Mouse (Mus musculus) thymus, adult 2 months (tissue): ENCODE data around the gene Man1c1. TPM values are rescaled to one million over a fixed set of nuclear protein-coding genes. Genes with fewer than 3 reads are reported as not detected.

Source experiments
- DNase-seq: peaks from one replicate; pipeline ENCODE4 v3.0.0; 2021
- H3K27ac ChIP-seq: fragments of 200-500 bp; 2 replicates; pipeline ENCODE4 v1.5.1; 2012; ENCODE audit warnings: low read length, control low read depth; ENCODE audit not compliant: control insufficient read depth, insufficient read depth
- H3K27me3 ChIP-seq: fragments of 200-500 bp; 2 replicates; pipeline ENCODE4 v1.6.1; 2012; ENCODE audit warnings: mild to moderate bottlenecking, low read length, moderate library complexity, mixed read lengths; ENCODE audit not compliant: control insufficient read depth, insufficient read depth
- H3K36me3 ChIP-seq: fragments of 200-500 bp; 2 replicates; pipeline ENCODE4 v1.6.1; 2012; ENCODE audit warnings: mild to moderate bottlenecking, low read length, moderate library complexity; ENCODE audit not compliant: control insufficient read depth, insufficient read depth
- H3K4me1 ChIP-seq: fragments of 200-500 bp; replicated peaks from 2 replicates; pipeline ENCODE4 v1.6.1; 2012; ENCODE audit warnings: low read length; ENCODE audit not compliant: control insufficient read depth, insufficient read depth
- H3K4me3 ChIP-seq: fragments of 200-500 bp; 2 replicates; pipeline ENCODE4 v1.5.1; 2012; ENCODE audit warnings: mild to moderate bottlenecking, low read length, control low read depth, moderate library complexity; ENCODE audit not compliant: control insufficient read depth, insufficient read depth
- CTCF ChIP-seq: fragments of 200-500 bp; IDR thresholded peaks from 2 replicates; pipeline ENCODE4 v1.5.1; 2012; ENCODE audit warnings: mild to moderate bottlenecking, control low read depth, low read length, moderate library complexity, borderline replicate concordance; ENCODE audit not compliant: control insufficient read depth, poor library complexity, insufficient read depth; ENCODE audit errors: extremely low read depth
- POLR2A ChIP-seq: fragments of 200-500 bp; IDR thresholded peaks from 2 replicates; pipeline ENCODE4 v1.6.1; 2012; ENCODE audit warnings: mild to moderate bottlenecking, low read length, control low read depth, moderate library complexity; ENCODE audit not compliant: control insufficient read depth, poor library complexity, insufficient read depth; ENCODE audit errors: extremely low read depth
- WGBS: fragments of 180-500 bp; shearing (Covaris S2); methylation state at CpG from one replicate; pipeline ENCODE4 v1.1.7; 2018; 5-methylcytosine and 5-hydroxymethylcytosine counted together
- polyA plus RNA-seq: library from polyadenylated mRNA; depleted of rRNA; stranded (reverse); fragments of >200 nt; gene quantifications from 2 replicates; pipeline ENCODE4 v1.2.3, GENCODE M21; 2012

The Man1c1 gene
- polyA plus RNA-seq, 1 experiment: 5.5 TPM

- WGBS: 91% methylated on average over 14 of the region's 14 CpGs
- Histone ChIP-seq H3K4me3 (no peak overlapping the region), H3K27ac (no peak overlapping the region), H3K4me1 (no peaks in the 10 kb centered on the region), H3K27me3 (no peaks in the 10 kb centered on the region), H3K36me3 (no peaks in the 10 kb centered on the region)
- TF ChIP-seq CTCF (no peak), POLR2A (no peak)
- no peak for DNase-seq
Measured at GRCm38 (mm10) chr4:134570704-134571451, 133.2 kb downstream of the Man1c1 start.

DNA sequence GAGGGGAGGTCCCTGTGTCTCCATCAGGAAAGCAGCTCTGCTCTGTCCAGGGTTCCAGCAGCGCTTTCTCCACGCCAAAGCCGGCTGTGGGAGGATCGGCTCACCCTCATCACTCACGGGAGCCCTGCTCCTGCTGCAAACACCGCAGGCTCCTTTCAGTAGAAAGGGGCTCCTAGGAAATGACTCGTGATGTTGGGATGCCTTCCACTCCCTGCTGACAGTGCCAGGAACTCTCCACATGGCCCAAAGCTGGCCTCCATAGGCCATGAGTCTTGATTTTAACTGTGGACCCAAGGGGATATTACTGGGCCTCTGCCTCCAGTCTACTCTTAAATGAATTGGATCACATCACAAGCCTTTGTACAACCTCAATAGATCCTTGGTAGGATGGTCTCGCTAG is 134.3 kb downstream of the Man1c1 start:
- TF ChIP-seq POLR2A (no peak), CTCF (no peak)
- 89% methylated on average over 8 of the region's 8 CpGs for WGBS
- Histone ChIP-seq H3K4me1 (no peaks in the 10 kb centered on the region), H3K27ac (no peak overlapping the region), H3K36me3 (no peaks in the 10 kb centered on the region), H3K4me3 (no peak overlapping the region), H3K27me3 (no peaks in the 10 kb centered on the region)
- no peak for DNase-seq

GRCm38 (mm10) chr4:134569205-134569604 is 134.9 kb downstream of the Man1c1 start:
- Histone ChIP-seq H3K27me3 (no peaks in the 10 kb centered on the region), H3K36me3 (no peaks in the 10 kb centered on the region), H3K4me3 (no peak overlapping the region), H3K4me1 (no peaks in the 10 kb centered on the region), H3K27ac (no peak overlapping the region)
- DNase-seq: no peak
- 94% methylated on average over 6 of the region's 6 CpGs for WGBS
- no peak for TF ChIP-seq POLR2A
- TF ChIP-seq CTCF: 0 out of 2 replicates have a peak, but pooled peaks have one; percentile 31

GRCm38 (mm10) chr4:134567377-134568226 is 136.5 kb downstream of the Man1c1 start:
- Histone ChIP-seq H3K27me3 (no peaks in the 10 kb centered on the region), H3K4me3 (no peak overlapping the region), H3K27ac (no peak overlapping the region), H3K36me3 (no peaks in the 10 kb centered on the region), H3K4me1 (no peaks in the 10 kb centered on the region)
- TF ChIP-seq POLR2A (no peak), CTCF (no peak)
- WGBS: 94% methylated on average over 19 of the region's 19 CpGs
- DNase-seq: no peak

DNA sequence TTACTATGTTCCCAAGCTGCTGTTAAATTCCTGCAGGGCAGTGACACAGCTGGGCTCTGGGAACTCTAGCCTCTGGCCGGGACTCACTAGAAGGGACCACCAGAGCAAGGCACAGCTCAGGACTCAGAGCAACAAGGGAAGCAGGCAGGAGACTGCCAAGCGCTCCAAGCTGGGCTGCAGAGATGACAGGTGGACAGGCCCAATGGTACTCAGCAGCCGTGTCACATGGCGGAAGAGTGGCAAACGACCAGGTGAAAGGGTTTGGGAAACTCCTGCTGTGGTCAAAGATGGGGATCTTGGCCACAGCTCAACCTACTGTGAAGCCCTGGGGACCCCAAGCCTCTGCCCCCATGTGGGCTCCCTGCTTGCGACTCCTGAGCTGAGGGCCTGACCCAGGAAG is 140.0 kb downstream of the Man1c1 start:
- Histone ChIP-seq H3K36me3 (no peaks in the 10 kb centered on the region), H3K4me1 (peaks cover 4% of the 10 kb centered on the region), H3K27ac (no peak overlapping the region), H3K27me3 (no peaks in the 10 kb centered on the region), H3K4me3 (no peak overlapping the region)
- no peak for DNase-seq
- WGBS: 91% methylated on average over 6 of the region's 6 CpGs
- TF ChIP-seq CTCF (no peak), POLR2A (no peak)

DNA sequence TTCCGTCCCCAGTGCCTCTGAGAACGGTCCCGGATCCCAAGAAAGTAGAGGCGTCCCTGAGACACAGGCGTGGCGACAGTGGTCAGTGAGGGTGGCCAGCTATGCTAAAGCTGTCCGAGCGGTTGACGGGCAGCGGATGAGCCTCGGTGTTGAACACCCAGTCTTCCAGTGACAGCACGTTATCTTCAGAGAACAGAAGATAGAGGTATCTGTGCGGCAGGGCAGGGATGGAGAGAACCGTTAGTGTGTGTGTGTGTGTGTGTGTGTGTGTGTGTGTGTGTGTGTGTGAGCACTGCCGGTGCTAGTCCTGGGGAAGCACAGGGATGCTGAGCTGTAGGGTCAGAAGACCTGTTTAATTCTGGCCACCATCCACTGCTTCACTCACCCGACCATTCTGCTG is 140.5 kb downstream of the Man1c1 start:
- 97% methylated on average over 16 of the region's 16 CpGs for WGBS
- Histone ChIP-seq H3K4me1 (peaks cover 8% of the 10 kb centered on the region), H3K27me3 (no peaks in the 10 kb centered on the region), H3K27ac (no peak overlapping the region), H3K4me3 (no peak overlapping the region), H3K36me3 (no peaks in the 10 kb centered on the region)
- no peak for DNase-seq
- TF ChIP-seq CTCF (no peak), POLR2A (no peak)
